Mouse (Mus musculus): ENCODE data around the gene Vmn1r59. TPM values are rescaled to one million over a fixed set of nuclear protein-coding genes. Genes with fewer than 3 reads are reported as not detected.
"Not testable (repeated sequence)": the region's sequence is repeated elsewhere in the genome, so short reads cannot be mapped to it uniquely, and the experiment has no call there.

Vmn1r59 gene
- polyA plus RNA-seq (2015; fragmentation: Nextera tagmentation; extraction: Ambion mirVana), result not detected in 2 replicates

DNA sequence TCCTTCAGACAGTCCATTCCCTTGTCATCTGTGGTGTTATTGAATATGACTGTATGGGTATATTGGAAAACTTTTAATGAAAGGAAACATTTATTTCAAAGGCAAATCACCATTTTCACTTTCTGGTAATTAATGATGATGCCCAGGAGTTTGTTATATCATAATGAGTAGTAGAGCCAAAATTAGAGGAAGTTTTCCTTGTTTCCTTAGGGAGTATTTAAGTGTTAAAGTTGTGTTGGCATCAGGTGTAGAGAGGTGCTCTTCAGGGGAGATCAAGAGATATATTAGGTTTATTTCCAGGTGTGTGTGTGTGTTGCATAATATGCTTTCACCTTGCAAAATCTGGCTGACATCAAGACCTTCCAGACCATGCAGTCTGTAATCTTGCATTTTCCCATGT lies at the start of gene Vmn1r59:
Gene Vmn1r59 (minus strand): TSS at position 101 of the 400 bp plus-strand sequence.
- Histone ChIP-seq H3K9ac (no peak within 1 kb of the TSS), H3K4me1 (replicated peaks) (no peaks in the 10 kb centered on the region), H3K4me2 (no peak within 1 kb of the TSS), H3K4me3 (replicated peaks) (no peak within 1 kb of the TSS), H3K9me3 (replicated peaks) (peaks cover 11% of the 10 kb centered on the region; the same call in 1 of the 2 replicates), H3K36me3 (no peaks in the 10 kb centered on the region), H3K27me3 (no peaks in the 10 kb centered on the region), H3K27ac (no peak within 1 kb of the TSS)
- DNase-seq (no peak), ATAC-seq (ENCODE audit: low read depth) (no peak)

DNA sequence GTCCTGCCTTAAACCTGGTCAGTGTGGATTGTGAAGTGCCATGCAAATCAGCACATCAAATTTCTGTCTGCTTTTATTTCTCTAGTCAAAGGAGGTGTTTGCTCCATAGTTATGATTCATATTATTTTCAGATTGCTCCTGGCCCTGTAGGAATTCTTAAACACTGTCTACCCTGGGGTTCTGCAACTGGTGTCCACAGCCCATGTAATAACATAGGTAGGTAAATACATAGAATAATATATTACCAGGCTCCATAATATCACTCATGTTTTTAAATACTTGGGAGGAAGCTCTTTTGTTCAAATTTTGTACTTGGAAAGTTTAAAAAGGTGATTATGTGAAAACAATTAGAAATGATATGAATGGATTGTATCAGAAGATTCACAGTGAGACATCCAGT lies 37.3 kb upstream of the Vmn1r59 start, which contains the start of gene Vmn2r28:
Gene Vmn2r28 (minus strand): TSS at position 101 of the 400 bp plus-strand sequence.
- H3K36me3 ChIP-seq; H3K27ac ChIP-seq; H3K4me1 ChIP-seq (replicated peaks); H3K27me3 ChIP-seq; ATAC-seq (ENCODE audit: low read depth); H3K4me2 ChIP-seq; H3K9ac ChIP-seq; DNase-seq; H3K4me3 ChIP-seq (replicated peaks); H3K9me3 ChIP-seq (replicated peaks): not testable (repeated sequence)

DNA sequence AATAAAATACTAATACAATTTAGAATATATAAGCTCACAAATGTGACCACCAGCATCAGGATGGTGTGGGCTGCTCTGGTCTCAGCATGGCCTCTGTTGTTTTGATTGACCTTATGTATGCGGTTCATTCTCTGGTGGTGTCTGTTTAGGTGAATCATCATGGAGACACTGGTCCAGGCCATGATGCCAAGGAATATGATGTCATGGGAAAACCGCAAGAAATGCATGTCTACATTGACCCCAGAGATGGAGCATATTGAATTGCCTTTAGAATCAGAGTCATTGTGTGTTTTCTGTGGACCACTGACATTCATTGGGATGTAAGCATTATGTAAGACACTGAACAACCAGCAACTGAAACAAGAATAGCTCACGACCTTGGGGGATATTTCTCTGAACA lies 2.6 kb downstream of the Vmn1r59 start:
- not testable (repeated sequence) for ATAC-seq (ENCODE audit: low read depth); H3K36me3 ChIP-seq; H3K4me2 ChIP-seq; H3K9ac ChIP-seq; H3K4me1 ChIP-seq (replicated peaks); H3K27ac ChIP-seq; DNase-seq; H3K4me3 ChIP-seq (replicated peaks); H3K27me3 ChIP-seq; H3K9me3 ChIP-seq (replicated peaks)
- 35% methylated on average over 3 of the region's 3 CpGs for WGBS (ENCODE audit: insufficient replicate concordance)

DNA sequence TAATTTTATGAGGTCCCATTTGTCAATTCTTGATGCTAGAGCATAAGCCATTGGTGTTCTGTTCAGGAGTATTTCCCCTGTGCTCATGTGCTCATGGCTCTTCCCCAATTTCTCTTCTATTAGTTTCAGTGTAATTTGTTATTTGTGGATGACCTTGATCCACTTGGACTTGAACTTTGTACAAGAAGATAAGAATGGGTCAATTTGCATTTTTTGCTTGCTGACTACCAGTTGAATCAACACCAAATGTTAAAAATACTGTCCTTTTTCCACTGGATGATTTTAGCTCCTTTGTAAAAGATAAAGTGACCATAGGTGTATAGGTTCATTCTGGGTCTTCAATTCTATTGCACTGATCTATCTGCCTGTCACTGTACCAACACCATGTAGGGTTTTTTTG lies 7.9 kb downstream of the Vmn1r59 start:
- Histone ChIP-seq H3K4me3 (replicated peaks) (no peak overlapping the region), H3K4me2 (no peak overlapping the region), H3K9me3 (replicated peaks) (peaks cover 3% of the 10 kb centered on the region; the same call in 1 of the 2 replicates), H3K27ac (no peak overlapping the region), H3K36me3 (no peaks in the 10 kb centered on the region), H3K4me1 (replicated peaks) (no peaks in the 10 kb centered on the region), H3K27me3 (no peaks in the 10 kb centered on the region), H3K9ac (no peak overlapping the region)
- ATAC-seq (ENCODE audit: low read depth), result no peak
- no peak for DNase-seq

- H3K4me3 ChIP-seq (replicated peaks); H3K4me2 ChIP-seq; H3K4me1 ChIP-seq (replicated peaks); ATAC-seq (ENCODE audit: low read depth); H3K27me3 ChIP-seq; H3K9ac ChIP-seq; H3K9me3 ChIP-seq (replicated peaks); H3K36me3 ChIP-seq; H3K27ac ChIP-seq; DNase-seq: not testable (repeated sequence)
These were observed 43.3 kb downstream of the Vmn1r59 start, which contains the start of gene Vmn1r58 for GRCm38 (mm10) chr7:5413296-5413695. Gene Vmn1r58, minus strand, starts transcription at chr7:5413396.

GRCm38 (mm10) chr7:5406201-5406600 lies 50.4 kb downstream of the Vmn1r59 start:
- Histone ChIP-seq H3K9ac (no peak overlapping the region), H3K9me3 (replicated peaks) (no peaks in the 10 kb centered on the region), H3K4me1 (replicated peaks) (no peaks in the 10 kb centered on the region), H3K27me3 (no peaks in the 10 kb centered on the region), H3K36me3 (no peaks in the 10 kb centered on the region), H3K4me3 (replicated peaks) (no peak overlapping the region), H3K27ac (no peak overlapping the region), H3K4me2 (no peak overlapping the region)
- no peak for DNase-seq
- 14% methylated on average over 2 of the region's 2 CpGs for WGBS (ENCODE audit: insufficient replicate concordance)
- ATAC-seq (ENCODE audit: low read depth), result no peak

Other genes starting within 250 kb of the Vmn1r59 start
- gene Vmn1r57, start 238.3 kb downstream of the Vmn1r59 start, polyA plus RNA-seq (2015; fragmentation: Nextera tagmentation; extraction: Ambion mirVana), result not detected in 2 replicates
- not detected in 2 replicates for gene Gm5065, start 106.2 kb downstream of the Vmn1r59 start, polyA plus RNA-seq (2015; fragmentation: Nextera tagmentation; extraction: Ambion mirVana)
- not detected in 2 replicates for gene Nlrp2, start 105.7 kb downstream of the Vmn1r59 start, polyA plus RNA-seq (2015; fragmentation: Nextera tagmentation; extraction: Ambion mirVana)
- not detected in 2 replicates for gene Vmn1r58, start 43.4 kb downstream of the Vmn1r59 start, polyA plus RNA-seq (2015; fragmentation: Nextera tagmentation; extraction: Ambion mirVana)
- not detected in 2 replicates for gene Vmn2r28, start 37.2 kb upstream of the Vmn1r59 start, polyA plus RNA-seq (2015; fragmentation: Nextera tagmentation; extraction: Ambion mirVana)
- gene Vmn1r60, start 90.5 kb upstream of the Vmn1r59 start, polyA plus RNA-seq (2015; fragmentation: Nextera tagmentation; extraction: Ambion mirVana), result not detected in 2 replicates
- not detected in 2 replicates for gene Vmn1r61, start 156.5 kb upstream of the Vmn1r59 start, polyA plus RNA-seq (2015; fragmentation: Nextera tagmentation; extraction: Ambion mirVana)
- gene Vmn1r62, start 216.9 kb upstream of the Vmn1r59 start, polyA plus RNA-seq (2015; fragmentation: Nextera tagmentation; extraction: Ambion mirVana), result not detected in 2 replicates